Mouse (Mus musculus) heart, embryonic 11.5 days (tissue): Measurements from ENCODE around the gene Rac2. TPM values are rescaled to one million over a fixed set of nuclear protein-coding genes. Genes with fewer than 3 reads are reported as not detected.

Experiments used
- ATAC-seq: fragments of 200-750 bp; cut with Nextera tagmentation; replicated peaks from 2 replicates; pipeline ENCODE4 v1.8.0; 2017; ENCODE audit warnings: moderate library complexity; ENCODE audit not compliant: insufficient number of reproducible peaks, low FRiP score, low TSS enrichment
- H3K27ac ChIP-seq: fragments of 300-500 bp; sonication (generic); 2 replicates; pipeline ENCODE4 v1.5.1; 2014; ENCODE audit warnings: mild to moderate bottlenecking, low read depth, low read length
- H3K27me3 ChIP-seq: fragments of 300-500 bp; sonication (generic); 2 replicates; pipeline ENCODE4 v1.6.1; 2014; ENCODE audit warnings: mild to moderate bottlenecking, low read length, mixed read lengths; ENCODE audit not compliant: control insufficient read depth, insufficient read depth
- H3K36me3 ChIP-seq: fragments of 300-500 bp; sonication (generic); 2 replicates; pipeline ENCODE4 v1.6.1; 2014; ENCODE audit warnings: mild to moderate bottlenecking, low read length, moderate library complexity, mixed read lengths; ENCODE audit not compliant: control insufficient read depth, insufficient read depth
- H3K4me1 ChIP-seq: fragments of 300-500 bp; sonication (generic); 2 replicates; pipeline ENCODE4 v1.6.1; 2014; ENCODE audit warnings: low read length; ENCODE audit not compliant: control insufficient read depth, insufficient read depth
- H3K4me2 ChIP-seq: fragments of 300-500 bp; sonication (generic); 2 replicates; pipeline ENCODE4 v1.6.1; 2014; ENCODE audit warnings: mild to moderate bottlenecking, moderate library complexity
- H3K4me3 ChIP-seq: fragments of 300-500 bp; sonication (generic); 2 replicates; pipeline ENCODE4 v1.5.1; 2014; ENCODE audit warnings: low read depth, low read length
- H3K9ac ChIP-seq: fragments of 300-500 bp; sonication (generic); 2 replicates; pipeline ENCODE4 v1.6.1; 2014; ENCODE audit warnings: mild to moderate bottlenecking, low read depth, low read length, moderate library complexity
- H3K9me3 ChIP-seq: fragments of 300-500 bp; sonication (generic); replicated peaks from 2 replicates; pipeline ENCODE4 v1.6.1; 2016; ENCODE audit warnings: low read length; ENCODE audit not compliant: control insufficient read depth
- WGBS: fragments of 180-500 bp; shearing (Covaris S2); extraction: QIAGEN DNeasy Blood & Tissue Kit; methylation state at CpG from one replicate; pipeline ENCODE4 v1.1.7; 2014; ENCODE audit not compliant: insufficient replicate concordance; 5-methylcytosine and 5-hydroxymethylcytosine counted together
- polyA plus RNA-seq: library from polyadenylated mRNA; unstranded; fragments of >200 nt; fragmentation: Nextera tagmentation; extraction: Ambion mirVana; gene quantifications from 2 replicates; pipeline ENCODE4 v1.2.1, GENCODE M21; 2014

The Rac2 gene
- polyA plus RNA-seq, 1 experiment from 2014 or later = 9.2 TPM

DNA sequence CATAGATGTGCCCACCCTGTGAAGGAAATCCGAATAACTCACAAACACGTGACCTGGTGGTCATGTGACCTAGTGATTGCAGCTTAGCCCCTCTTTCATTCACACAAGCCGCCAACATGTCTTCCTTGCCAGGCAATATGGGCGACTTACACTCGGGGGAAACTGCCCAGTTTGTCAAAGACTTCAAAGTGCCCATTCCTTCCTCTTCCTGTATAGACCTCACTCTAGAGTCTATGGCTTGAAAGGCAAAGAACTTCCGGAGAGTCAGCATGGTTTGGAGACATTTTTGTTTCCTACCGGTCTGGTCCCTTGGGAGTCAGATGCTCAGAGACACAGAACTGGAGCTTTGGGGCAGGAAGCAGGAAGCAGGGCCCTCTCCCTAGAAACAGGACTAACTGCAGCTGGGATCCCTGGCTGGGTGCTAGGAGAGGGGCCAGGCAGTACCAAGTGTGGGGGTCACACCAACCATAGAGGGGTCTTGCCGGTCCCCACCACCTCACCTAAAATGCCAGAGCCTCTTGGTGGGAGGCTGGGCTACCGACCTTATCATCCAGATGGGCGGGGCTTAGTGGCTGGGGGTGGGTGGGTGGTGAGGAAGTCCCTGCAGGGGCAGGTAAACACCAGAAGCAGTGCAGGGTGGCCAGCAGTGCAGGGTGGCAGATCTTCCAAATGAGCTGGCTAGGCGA is 43.7 kb downstream of the Rac2 start:
- Histone ChIP-seq H3K36me3 (no peaks in the 10 kb centered on the region), H3K9ac (peak overlapping the region; percentile 74), H3K4me1 (peaks cover 39% of the 10 kb centered on the region), H3K27ac (peak overlapping the region; percentile 85), H3K4me2 (peak overlapping the region; percentile 60), H3K27me3 (no peaks in the 10 kb centered on the region), H3K4me3 (peak overlapping the region; percentile 43), H3K9me3 (no peaks in the 10 kb centered on the region)
- no peak for ATAC-seq
- WGBS = 34% methylated on average over 11 of the region's 11 CpGs

DNA sequence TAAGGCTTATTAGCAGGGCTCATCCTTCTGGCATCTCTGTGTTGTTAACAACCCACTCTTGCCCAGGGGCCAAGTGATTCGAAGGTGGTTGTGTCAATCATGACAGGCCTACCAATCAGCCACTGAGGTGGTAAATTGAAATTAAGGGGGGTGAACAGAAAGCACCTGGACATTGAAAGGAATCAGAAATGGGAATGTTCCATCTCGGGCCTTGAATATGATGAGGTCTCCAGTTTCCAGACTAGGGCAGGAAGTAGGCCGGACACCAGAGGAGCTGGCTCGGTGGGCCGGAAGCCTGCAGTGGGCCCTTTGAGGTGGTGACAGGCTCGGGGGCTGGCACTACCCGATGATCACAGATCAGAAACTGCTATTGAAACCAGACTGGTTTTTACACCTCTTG is 44.6 kb downstream of the Rac2 start:
- Histone ChIP-seq H3K4me1 (peaks cover 39% of the 10 kb centered on the region), H3K4me3 (no peak overlapping the region)

DNA sequence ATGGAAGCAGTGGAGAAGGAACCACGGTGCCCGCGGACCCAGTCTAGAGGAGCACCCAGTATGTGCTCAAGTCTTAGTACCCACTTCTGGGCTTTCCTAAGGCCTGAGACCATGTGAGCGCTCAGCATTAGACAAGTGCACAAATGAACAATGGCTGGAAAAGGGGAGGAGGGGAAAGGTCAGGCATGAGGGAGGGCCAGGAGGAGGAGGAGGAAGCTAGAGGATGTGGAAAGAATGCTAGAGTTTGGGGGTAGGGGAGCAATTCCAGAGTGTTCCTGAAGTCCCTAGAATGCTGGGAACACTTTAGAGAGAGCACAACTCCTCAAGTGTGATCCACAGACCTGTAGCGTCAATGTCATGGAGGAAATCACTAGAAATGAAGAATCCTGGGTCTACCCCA is 48.4 kb downstream of the Rac2 start:
- H3K27ac ChIP-seq = no peak overlapping the region
- peaks cover 15% of the 10 kb centered on the region; the same call in 1 of the 2 replicates for H3K4me1 ChIP-seq
- H3K4me2 ChIP-seq = no peak overlapping the region
- no peak for ATAC-seq
- no peak overlapping the region for H3K9ac ChIP-seq
- no peaks in the 10 kb centered on the region for H3K36me3 ChIP-seq
- no peaks in the 10 kb centered on the region for H3K9me3 ChIP-seq
- H3K27me3 ChIP-seq = peaks cover 4% of the 10 kb centered on the region; the same call in 1 of the 2 replicates
- 83% methylated on average over 5 of the region's 5 CpGs for WGBS
- H3K4me3 ChIP-seq = no peak overlapping the region

More for the DNA sequence above, 44.6 kb downstream of the Rac2 start:
- no peaks in the 10 kb centered on the region for H3K9me3 ChIP-seq
- H3K27me3 ChIP-seq = peaks cover 4% of the 10 kb centered on the region; the same call in 1 of the 2 replicates
- H3K36me3 ChIP-seq = no peaks in the 10 kb centered on the region
- peak overlapping the region; percentile 52 for H3K9ac ChIP-seq
- peak overlapping the region; percentile 60 for H3K4me2 ChIP-seq
- 45% methylated on average over 7 of the region's 7 CpGs for WGBS
- no peak for ATAC-seq
- H3K27ac ChIP-seq = peak overlapping the region; percentile 85; the same call in 1 of the 2 replicates

DNA sequence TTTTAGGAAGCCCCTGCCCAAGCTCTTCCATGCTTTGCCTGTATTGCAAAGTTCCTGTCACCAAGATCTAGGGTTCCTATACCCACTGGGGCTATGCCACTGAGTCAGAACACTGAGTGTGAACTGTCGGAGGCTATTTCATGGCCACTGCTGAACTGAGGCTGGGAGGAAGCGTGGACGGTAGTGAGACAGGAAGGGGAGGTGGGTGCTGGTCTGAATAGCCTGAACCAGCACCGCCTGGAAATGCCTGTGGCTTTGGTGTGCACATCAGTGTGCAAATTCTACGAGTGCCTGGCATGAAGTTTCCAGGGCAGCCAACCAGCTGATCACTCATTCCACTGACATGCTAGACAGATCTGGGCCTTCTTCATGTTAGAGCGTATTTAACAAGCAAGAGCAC is 50.7 kb downstream of the Rac2 start:
- ATAC-seq = no peak
- no peak overlapping the region for H3K27ac ChIP-seq

DNA sequence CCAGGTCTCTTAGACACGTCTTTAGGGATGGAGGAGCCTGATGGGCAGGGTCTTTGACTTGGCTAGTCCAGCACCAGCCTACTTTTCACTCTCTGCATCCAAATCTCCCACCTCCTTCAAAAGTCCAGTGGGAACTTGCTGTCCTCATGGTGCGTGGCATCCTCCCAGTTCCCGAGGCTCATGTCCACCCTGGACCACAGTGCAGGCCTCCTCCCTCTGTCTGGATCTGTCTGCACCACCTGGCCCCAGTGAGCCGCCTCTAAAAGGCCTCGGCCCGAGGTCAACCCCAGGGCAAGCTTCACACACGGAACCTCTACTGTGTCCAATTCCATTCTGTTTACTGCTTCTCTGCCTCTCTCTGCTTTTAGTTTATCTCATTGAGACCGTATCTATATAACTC is 51.3 kb downstream of the Rac2 start:
- H3K9me3 ChIP-seq = no peaks in the 10 kb centered on the region
- no peak overlapping the region for H3K4me3 ChIP-seq
- ATAC-seq = no peak
- peaks cover 5% of the 10 kb centered on the region; the same call in 1 of the 2 replicates for H3K4me1 ChIP-seq
- H3K27me3 ChIP-seq = peaks cover 4% of the 10 kb centered on the region; the same call in 1 of the 2 replicates
- H3K36me3 ChIP-seq = no peaks in the 10 kb centered on the region
- no peak overlapping the region for H3K9ac ChIP-seq
- H3K4me2 ChIP-seq = no peak overlapping the region
- H3K27ac ChIP-seq = no peak overlapping the region
- WGBS = 66% methylated on average over 8 of the region's 8 CpGs

More for the DNA sequence above, 50.7 kb downstream of the Rac2 start:
- Histone ChIP-seq H3K4me2 (no peak overlapping the region), H3K27me3 (peaks cover 4% of the 10 kb centered on the region; the same call in 1 of the 2 replicates), H3K4me1 (peaks cover 5% of the 10 kb centered on the region; the same call in 1 of the 2 replicates), H3K9me3 (no peaks in the 10 kb centered on the region), H3K9ac (no peak overlapping the region), H3K4me3 (no peak overlapping the region), H3K36me3 (no peaks in the 10 kb centered on the region)
- 75% methylated on average over 6 of the region's 6 CpGs for WGBS

DNA sequence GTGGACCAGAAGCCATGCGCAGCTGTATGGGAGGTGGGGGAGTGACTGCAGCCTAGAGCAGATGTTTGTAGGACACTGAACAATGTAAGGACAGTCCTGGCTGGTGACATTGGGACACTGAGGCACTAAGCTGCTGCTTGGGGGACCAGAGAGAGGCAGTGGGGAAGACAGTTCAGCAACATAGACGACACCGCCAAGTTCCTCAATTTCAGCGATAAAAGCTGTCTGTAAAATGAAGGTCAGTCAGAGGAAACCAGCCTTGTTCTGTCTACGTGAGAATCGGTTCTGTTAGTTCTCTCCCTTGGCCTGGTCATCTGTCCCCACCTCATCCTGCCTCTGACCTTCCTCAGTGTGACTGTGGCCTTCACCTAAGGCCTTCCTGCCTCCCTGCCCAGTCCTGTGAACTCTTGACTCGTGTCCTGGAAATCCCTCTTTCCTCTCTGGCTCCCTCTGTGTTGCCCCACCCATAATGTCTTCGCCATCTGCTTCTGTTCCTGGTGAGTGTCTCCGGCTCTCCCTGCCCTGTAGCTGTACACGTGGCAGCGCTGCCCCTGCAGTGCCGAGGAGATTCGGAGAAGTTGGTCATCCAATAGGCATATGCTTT is 52.4 kb downstream of the Rac2 start:
- no peak for ATAC-seq
- peak overlapping the region; percentile 5; the same call in 1 of the 2 replicates for H3K27ac ChIP-seq
- no peak overlapping the region for H3K4me2 ChIP-seq
- WGBS = 62% methylated on average over 13 of the region's 13 CpGs
- peaks cover 4% of the 10 kb centered on the region; the same call in 1 of the 2 replicates for H3K27me3 ChIP-seq
- no peak overlapping the region for H3K9ac ChIP-seq
- no peaks in the 10 kb centered on the region for H3K9me3 ChIP-seq
- H3K4me3 ChIP-seq = no peak overlapping the region
- H3K36me3 ChIP-seq = no peaks in the 10 kb centered on the region
- H3K4me1 ChIP-seq = peaks cover 5% of the 10 kb centered on the region; the same call in 1 of the 2 replicates

DNA sequence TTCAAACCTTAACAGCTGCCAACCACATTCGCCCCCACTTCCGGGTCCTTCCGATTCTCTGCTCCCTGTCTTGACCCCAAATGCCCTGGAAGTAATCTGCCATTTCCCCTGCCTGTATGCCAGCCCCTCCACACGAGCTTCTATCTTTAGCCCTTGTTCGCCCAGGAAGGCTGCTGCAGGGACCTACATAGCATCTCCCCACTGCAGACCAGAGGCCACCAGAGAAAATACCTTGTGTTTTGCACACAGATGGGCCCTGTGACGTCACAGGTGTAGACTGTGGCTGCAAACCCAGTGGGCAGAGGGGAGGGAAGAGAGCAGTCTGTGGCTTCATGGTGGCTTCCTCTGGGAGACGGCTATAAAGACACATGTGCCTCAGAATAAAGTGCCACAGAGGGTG is 54.4 kb downstream of the Rac2 start:
- Histone ChIP-seq H3K36me3 (no peaks in the 10 kb centered on the region), H3K27ac (no peak overlapping the region), H3K27me3 (peaks cover 2% of the 10 kb centered on the region; the same call in 1 of the 2 replicates), H3K4me3 (no peak overlapping the region), H3K4me2 (no peak overlapping the region), H3K9me3 (no peaks in the 10 kb centered on the region), H3K4me1 (peaks cover 5% of the 10 kb centered on the region; the same call in 1 of the 2 replicates), H3K9ac (no peak overlapping the region)
- 57% methylated on average over 7 of the region's 7 CpGs for WGBS
- no peak for ATAC-seq

DNA sequence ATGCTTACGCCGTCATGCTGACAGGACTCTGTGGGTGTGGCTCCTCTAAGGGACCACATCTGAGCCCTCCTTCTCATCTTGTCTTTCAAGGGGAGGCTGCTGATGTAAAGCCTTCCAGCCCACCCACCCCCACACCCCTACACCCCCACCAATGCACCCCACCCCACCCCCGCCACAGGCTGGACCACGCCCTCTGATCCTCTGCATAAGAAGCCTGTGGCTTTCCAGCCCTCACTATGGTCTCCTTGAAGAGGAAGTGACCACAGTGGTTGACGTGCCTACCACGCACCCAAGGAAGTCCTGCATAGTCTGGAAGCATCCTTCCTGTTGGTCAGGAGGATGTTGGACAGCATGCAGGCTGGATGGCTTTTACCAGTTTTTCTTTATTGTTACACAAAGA is 56.8 kb downstream of the Rac2 start:
- Histone ChIP-seq H3K4me1 (peaks cover 5% of the 10 kb centered on the region; the same call in 1 of the 2 replicates), H3K9ac (no peak overlapping the region), H3K36me3 (no peaks in the 10 kb centered on the region), H3K27ac (no peak overlapping the region), H3K9me3 (no peaks in the 10 kb centered on the region), H3K4me3 (no peak overlapping the region), H3K4me2 (no peak overlapping the region), H3K27me3 (no peaks in the 10 kb centered on the region)
- WGBS = 71% methylated on average over 6 of the region's 6 CpGs
- ATAC-seq = no peak
